Mouse (Mus musculus) myocyte (in vitro differentiated cells): ENCODE measurements around the gene Boc. TPM values are rescaled to one million over a fixed set of nuclear protein-coding genes. Genes with fewer than 3 reads are reported as not detected.

ENCODE experiments used
- H3K27me3 ChIP-seq: one replicate; pipeline ENCODE4 v1.6.1; 2011; ENCODE audit not compliant: control insufficient read depth, insufficient read depth, insufficient read length
- H3K36me3 ChIP-seq: one replicate; pipeline ENCODE4 v1.6.1; 2011; ENCODE audit not compliant: control insufficient read depth, insufficient read depth
- H3K4me2 ChIP-seq: one replicate; pipeline ENCODE4 v1.6.1; 2011; ENCODE audit warnings: low read depth, control low read depth
- H3K4me3 ChIP-seq: one replicate; pipeline ENCODE4 v1.5.1; 2011; ENCODE audit warnings: mild to moderate bottlenecking, control low read depth, moderate library complexity
- H3K79me2 ChIP-seq: one replicate; pipeline ENCODE4 v1.6.1; 2011; ENCODE audit not compliant: control insufficient read depth, insufficient read depth
- H3ac ChIP-seq: one replicate; pipeline ENCODE4 v1.6.1; 2011; ENCODE audit not compliant: control insufficient read depth, insufficient read length
- CEBPB ChIP-seq: IDR thresholded peaks from 2 replicates; pipeline ENCODE4 v1.6.1; 2011; ENCODE audit warnings: mild to moderate bottlenecking, moderate library complexity; ENCODE audit not compliant: poor library complexity, insufficient read depth, severe bottlenecking
- E2F4 ChIP-seq: IDR thresholded peaks from one replicate; pipeline ENCODE4 v1.6.1; 2011; ENCODE audit warnings: mild to moderate bottlenecking, control low read depth, moderate library complexity; ENCODE audit not compliant: insufficient read depth
- MAX ChIP-seq: IDR thresholded peaks from one replicate; pipeline ENCODE4 v1.6.1; 2011; ENCODE audit warnings: low read depth, mild to moderate bottlenecking, control low read depth
- MYOD1 ChIP-seq, 3 experiments: IDR thresholded peaks; one replicate each; pipeline ENCODE4 v1.6.1; 2011; ENCODE audit warnings: control low read depth in 2 of 3, low read depth in 2 of 3, mild to moderate bottlenecking in 2 of 3, moderate library complexity in 1 of 3; ENCODE audit not compliant: insufficient read length in 2 of 3, control insufficient read depth in 1 of 3
- MYOG ChIP-seq, 3 experiments: IDR thresholded peaks; one replicate each; pipeline ENCODE4 v1.6.1; 2011; ENCODE audit warnings: control low read depth in 2 of 3, low read depth in 2 of 3, mild to moderate bottlenecking in 2 of 3; ENCODE audit not compliant: insufficient read length in 2 of 3, control insufficient read depth in 1 of 3, insufficient read depth in 1 of 3
- POLR2A ChIP-seq: IDR thresholded peaks from one replicate; pipeline ENCODE4 v1.6.1; 2011; ENCODE audit warnings: low read depth, mild to moderate bottlenecking, control low read depth, moderate library complexity; ENCODE audit not compliant: insufficient read length
- POLR2AphosphoS2 ChIP-seq: IDR thresholded peaks from one replicate; pipeline ENCODE4 v1.6.1; 2011; ENCODE audit warnings: low read depth, control low read depth; ENCODE audit not compliant: insufficient read length
- REST ChIP-seq: IDR thresholded peaks from one replicate; pipeline ENCODE4 v1.6.1; 2011; ENCODE audit warnings: mild to moderate bottlenecking, control low read depth, moderate library complexity; ENCODE audit not compliant: insufficient read depth, insufficient read length
- SRF ChIP-seq: IDR thresholded peaks from one replicate; pipeline ENCODE4 v1.6.1; 2011; ENCODE audit warnings: low read depth; ENCODE audit not compliant: control insufficient read depth, insufficient read length
- TCF12 ChIP-seq: IDR thresholded peaks from one replicate; pipeline ENCODE4 v1.6.1; 2011; ENCODE audit warnings: mild to moderate bottlenecking, control low read depth; ENCODE audit not compliant: poor library complexity, insufficient read depth, severe bottlenecking
- TCF3 ChIP-seq: IDR thresholded peaks from one replicate; pipeline ENCODE4 v1.6.1; 2011; ENCODE audit warnings: low read depth, control low read depth; ENCODE audit not compliant: insufficient read length
- USF1 ChIP-seq: IDR thresholded peaks from one replicate; pipeline ENCODE4 v1.6.1; 2011; ENCODE audit warnings: low read depth, mild to moderate bottlenecking, control low read depth, moderate library complexity
- polyA plus RNA-seq: library from polyadenylated mRNA; unstranded; fragments of >200 nt; fragmentation: generic; extraction: Trizol; gene quantifications from one replicate; pipeline ENCODE4 v1.2.1, GENCODE M21; 2012; ENCODE audit warnings: missing spikeins

The Boc gene
- polyA plus RNA-seq, 1 experiment = 7.5 TPM

GRCm38 (mm10) chr16:44534122-44534521 is 24.6 kb downstream of the Boc start:
- Histone ChIP-seq H3K36me3 (no peaks in the 10 kb centered on the region), H3K27me3 (no peaks in the 10 kb centered on the region), H3K79me2 (no peaks in the 10 kb centered on the region), H3ac (no peak overlapping the region), H3K4me2 (no peak overlapping the region), H3K4me3 (no peak overlapping the region)
- no peak for TF ChIP-seq MAX
- no peak for TF ChIP-seq POLR2AphosphoS2
- TF ChIP-seq E2F4 = no peak
- no peak for TF ChIP-seq MYOG (IDR thresholded peaks at IDR 0.05; ENCODE audit: control insufficient read depth in 1 of 3, insufficient read depth in 1 of 3, insufficient read length in 2 of 3, low read depth in 2 of 3)
- no peak for TF ChIP-seq TCF3
- no peak for TF ChIP-seq CEBPB
- no peak for TF ChIP-seq REST
- no peak for TF ChIP-seq POLR2A
- no peak for TF ChIP-seq MYOD1 (IDR thresholded peaks at IDR 0.05; ENCODE audit: control insufficient read depth in 1 of 3, insufficient read length in 2 of 3, low read depth in 2 of 3)
- TF ChIP-seq SRF = no peak
- TF ChIP-seq TCF12 = no peak
- no peak for TF ChIP-seq USF1

GRCm38 (mm10) chr16:44533522-44533921 is 25.2 kb downstream of the Boc start:
- no peaks in the 10 kb centered on the region for H3K36me3 ChIP-seq
- H3K4me2 ChIP-seq = no peak overlapping the region
- no peak overlapping the region for H3K4me3 ChIP-seq
- no peaks in the 10 kb centered on the region for H3K79me2 ChIP-seq
- TF ChIP-seq USF1 (no peak), E2F4 (no peak), MYOD1 (IDR thresholded peaks at IDR 0.05; ENCODE audit: control insufficient read depth in 1 of 3, insufficient read length in 2 of 3, low read depth in 2 of 3) (no peak), TCF12 (no peak), TCF3 (no peak), MYOG (IDR thresholded peaks at IDR 0.05; ENCODE audit: control insufficient read depth in 1 of 3, insufficient read depth in 1 of 3, insufficient read length in 2 of 3, low read depth in 2 of 3) (no peak), CEBPB (no peak)
- no peaks in the 10 kb centered on the region for H3K27me3 ChIP-seq
- H3ac ChIP-seq = no peak overlapping the region

- Histone ChIP-seq H3ac (no peak overlapping the region), H3K79me2 (no peaks in the 10 kb centered on the region), H3K36me3 (no peaks in the 10 kb centered on the region), H3K4me2 (no peak overlapping the region), H3K4me3 (no peak overlapping the region), H3K27me3 (no peaks in the 10 kb centered on the region)
- TF ChIP-seq CEBPB (no peak), USF1 (no peak), POLR2A (no peak), POLR2AphosphoS2 (no peak), TCF12 (no peak), E2F4 (no peak), MAX (no peak), REST (no peak), SRF (no peak), MYOG (IDR thresholded peaks at IDR 0.05; ENCODE audit: control insufficient read depth in 1 of 3, insufficient read depth in 1 of 3, insufficient read length in 2 of 3, low read depth in 2 of 3) (no peak)
These were observed 25.8 kb downstream of the Boc start for GRCm38 (mm10) chr16:44532851-44533250.

GRCm38 (mm10) chr16:44531239-44531797 is 27.4 kb downstream of the Boc start:
- no peaks in the 10 kb centered on the region for H3K36me3 ChIP-seq

More at GRCm38 (mm10) chr16:44531239-44531797, 27.4 kb downstream of the Boc start:
- H3ac ChIP-seq = no peak overlapping the region
- no peaks in the 10 kb centered on the region for H3K27me3 ChIP-seq
- no peaks in the 10 kb centered on the region for H3K79me2 ChIP-seq
- no peak for TF ChIP-seq TCF12
- no peak for TF ChIP-seq SRF
- TF ChIP-seq MYOD1 (IDR thresholded peaks at IDR 0.05; ENCODE audit: control insufficient read depth in 1 of 3, insufficient read length in 2 of 3, low read depth in 2 of 3) = no peak
- TF ChIP-seq MYOG (IDR thresholded peaks at IDR 0.05; ENCODE audit: control insufficient read depth in 1 of 3, insufficient read depth in 1 of 3, insufficient read length in 2 of 3, low read depth in 2 of 3) = no peak
- no peak for TF ChIP-seq MAX
- TF ChIP-seq USF1 = no peak
- TF ChIP-seq REST = no peak
- no peak for TF ChIP-seq CEBPB
- no peak for TF ChIP-seq POLR2A
- TF ChIP-seq E2F4 = no peak
- no peak for TF ChIP-seq TCF3
- no peak for TF ChIP-seq POLR2AphosphoS2
- no peak overlapping the region for H3K4me2 ChIP-seq
- no peak overlapping the region for H3K4me3 ChIP-seq
